Mouse (Mus musculus) duodenum, adult 2 months (tissue): Measurements from ENCODE around the gene Pla2g12b. TPM values are rescaled to one million over a fixed set of nuclear protein-coding genes. Genes with fewer than 3 reads are reported as not detected.

ENCODE experiments used
- polyA plus RNA-seq: library from polyadenylated mRNA; depleted of rRNA; stranded (reverse); fragments of >200 nt; gene quantifications from 2 replicates; pipeline ENCODE4 v1.2.3, GENCODE M21; 2012; ENCODE audit warnings: low replicate concordance; rRNA removed

The Pla2g12b gene
- 33.3 and 76.4 TPM in 2 replicates for polyA plus RNA-seq

GRCm38 (mm10) chr10:59402899-59403792 lies at the start of gene Pla2g12b:
Gene Pla2g12b, plus strand, starts transcription at chr10:59403660.

GRCm38 (mm10) chr10:59395461-59395860 lies 8.0 kb upstream of the Pla2g12b start, which contains the start of gene Gm10273:
Gene Gm10273, plus strand, starts transcription at chr10:59395632.

GRCm38 (mm10) chr10:59441735-59442134 lies 38.3 kb downstream of the Pla2g12b start, which contains the start of gene Oit3:
Gene Oit3, minus strand, starts transcription at chr10:59441778.

Other genes starting within 250 kb of the Pla2g12b start
- 1.2 and 1.8 TPM in 2 replicates for gene Sept10, start 181.8 kb upstream of the Pla2g12b start, polyA plus RNA-seq
- gene Sowahc, start 181.7 kb upstream of the Pla2g12b start, polyA plus RNA-seq = 1.5 and 1.7 TPM in 2 replicates
- gene P4ha1, start 80.4 kb upstream of the Pla2g12b start, polyA plus RNA-seq = 0.78 and 1.4 TPM in 2 replicates
- gene Gm10273, start 8.0 kb upstream of the Pla2g12b start, polyA plus RNA-seq = 2.0 and 2.2 TPM in 2 replicates
- gene Oit3, start 38.1 kb downstream of the Pla2g12b start, polyA plus RNA-seq = 0.65 TPM in 1 of 2 replicates, not detected in the other
- gene Gm10322, start 212.4 kb downstream of the Pla2g12b start, polyA plus RNA-seq = 1.8 TPM in 1 of 2 replicates, not detected in the other
- gene Mcu, start 213.0 kb downstream of the Pla2g12b start, polyA plus RNA-seq = 44.2 and 72.6 TPM in 2 replicates